Mouse (Mus musculus) thymus, adult 2 months (tissue): ENCODE results near the gene Yipf4.

Source experiments
- CTCF ChIP-seq: fragments of 200-500 bp; IDR thresholded peaks from 2 replicates; pipeline ENCODE4 v1.5.1; 2012; ENCODE audit warnings: mild to moderate bottlenecking, control low read depth, low read length, moderate library complexity, borderline replicate concordance; ENCODE audit not compliant: control insufficient read depth, poor library complexity, insufficient read depth; ENCODE audit errors: extremely low read depth
- POLR2A ChIP-seq: fragments of 200-500 bp; IDR thresholded peaks from 2 replicates; pipeline ENCODE4 v1.6.1; 2012; ENCODE audit warnings: mild to moderate bottlenecking, low read length, control low read depth, moderate library complexity; ENCODE audit not compliant: control insufficient read depth, poor library complexity, insufficient read depth; ENCODE audit errors: extremely low read depth

DNA sequence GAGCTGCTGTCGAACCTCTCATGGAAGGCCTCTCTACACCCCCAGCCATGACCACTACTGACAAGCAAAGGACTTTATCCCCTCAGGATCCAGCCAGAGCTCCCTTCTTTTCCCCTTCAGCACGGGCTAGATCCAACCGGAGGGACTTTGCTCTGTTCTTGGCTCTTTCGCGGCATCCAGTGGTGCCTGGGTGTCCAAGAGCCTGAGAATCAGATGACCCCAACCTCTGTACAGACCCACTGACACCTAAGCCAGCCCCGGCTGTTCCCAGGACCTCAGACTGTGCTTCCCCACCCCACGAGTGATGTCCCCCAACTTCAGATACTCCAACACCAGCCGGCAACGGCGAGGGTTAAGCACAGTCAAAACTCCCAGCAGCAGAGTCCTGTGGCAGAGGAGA is 39.5 kb upstream of the Yipf4 start:
- TF ChIP-seq POLR2A: no peak
- no peak for TF ChIP-seq CTCF
